Mouse (Mus musculus): ENCODE measurements around the gene Krtap4-8. TPM values are rescaled to one million over a fixed set of nuclear protein-coding genes. Genes with fewer than 3 reads are reported as not detected.
"Not testable (repeated sequence)": the region's sequence is repeated elsewhere in the genome, so short reads cannot be mapped to it uniquely, and the experiment has no call there.

Gene Krtap4-8
- not detected in 2 replicates for polyA plus RNA-seq (2012; rRNA removed)

- no peak for TF ChIP-seq POLR2A (IDR thresholded peaks at IDR 0.05; ENCODE audit: borderline replicate concordance, insufficient read depth, low read length)
- TF ChIP-seq CTCF (IDR thresholded peaks at IDR 0.05; ENCODE audit: borderline replicate concordance, insufficient read depth, low read depth, low read length) = no peak
- H3K27me3 ChIP-seq (ENCODE audit: control insufficient read depth, insufficient read depth, low read length) = no peaks in the 10 kb centered on the region
Measured at GRCm38 (mm10) chr11:99780604-99781003, at the start of gene Krtap4-8. Gene Krtap4-8, minus strand, starts transcription at chr11:99780704.

GRCm38 (mm10) chr11:99815566-99815965 is 35.1 kb upstream of the Krtap4-8 start, which contains the start of gene Gm11564:
Gene Gm11564, minus strand, starts transcription at chr11:99815666.
- DNase-seq; H3K27ac ChIP-seq (ENCODE audit: insufficient read depth, low read length); H3K4me3 ChIP-seq (replicated peaks; ENCODE audit: insufficient read depth, low read depth, low read length); H3K27me3 ChIP-seq (ENCODE audit: control insufficient read depth, insufficient read depth, low read length); H3K4me1 ChIP-seq (ENCODE audit: control insufficient read depth, insufficient read depth, low read length): not testable (repeated sequence)
- WGBS = 89% methylated on average over 2 of the region's 2 CpGs

More at GRCm38 (mm10) chr11:99780604-99781003, at the start of gene Krtap4-8:
- Histone ChIP-seq H3K4me3 (replicated peaks; ENCODE audit: insufficient read depth, low read depth, low read length) (no peak within 1 kb of the TSS), H3K4me1 (ENCODE audit: control insufficient read depth, insufficient read depth, low read length) (no peaks in the 10 kb centered on the region), H3K27ac (ENCODE audit: insufficient read depth, low read length) (no peak within 1 kb of the TSS)
- 97% methylated on average over 2 of the region's 2 CpGs for WGBS
- DNase-seq = no peak

- not testable (repeated sequence) for DNase-seq; H3K4me3 ChIP-seq (replicated peaks; ENCODE audit: insufficient read depth, low read depth, low read length); H3K27ac ChIP-seq (ENCODE audit: insufficient read depth, low read length); H3K4me1 ChIP-seq (ENCODE audit: control insufficient read depth, insufficient read depth, low read length); H3K27me3 ChIP-seq (ENCODE audit: control insufficient read depth, insufficient read depth, low read length)
Measured at GRCm38 (mm10) chr11:99809792-99810191, 29.3 kb upstream of the Krtap4-8 start, which contains the start of gene Krtap4-13. Gene Krtap4-13, minus strand, starts transcription at chr11:99809892.

GRCm38 (mm10) chr11:99804346-99804745 is 23.8 kb upstream of the Krtap4-8 start, which contains the start of gene Gm11554:
Gene Gm11554, minus strand, starts transcription at chr11:99804446.
- no CpG with 5 or more reads among the region's 1 CpGs for WGBS
- not testable (repeated sequence) for H3K4me1 ChIP-seq (ENCODE audit: control insufficient read depth, insufficient read depth, low read length); H3K27ac ChIP-seq (ENCODE audit: insufficient read depth, low read length); DNase-seq; H3K27me3 ChIP-seq (ENCODE audit: control insufficient read depth, insufficient read depth, low read length); H3K4me3 ChIP-seq (replicated peaks; ENCODE audit: insufficient read depth, low read depth, low read length)

- not testable (repeated sequence) for H3K4me3 ChIP-seq (replicated peaks; ENCODE audit: insufficient read depth, low read depth, low read length); H3K27me3 ChIP-seq (ENCODE audit: control insufficient read depth, insufficient read depth, low read length)
- WGBS = no CpG with 5 or more reads among the region's 1 CpGs
Measured at GRCm38 (mm10) chr11:99798832-99799231, 18.3 kb upstream of the Krtap4-8 start, which contains the start of gene Gm11569. Gene Gm11569, minus strand, starts transcription at chr11:99798932.

GRCm38 (mm10) chr11:99793367-99793766 is 12.9 kb upstream of the Krtap4-8 start, which contains the start of gene Gm11596:
Gene Gm11596, minus strand, starts transcription at chr11:99793467.
- TF ChIP-seq CTCF (IDR thresholded peaks at IDR 0.05; ENCODE audit: borderline replicate concordance, insufficient read depth, low read depth, low read length) (no peak), POLR2A (IDR thresholded peaks at IDR 0.05; ENCODE audit: borderline replicate concordance, insufficient read depth, low read length) (no peak)
- H3K4me1 ChIP-seq (ENCODE audit: control insufficient read depth, insufficient read depth, low read length) = no peaks in the 10 kb centered on the region
- H3K27ac ChIP-seq (ENCODE audit: insufficient read depth, low read length) = no peak within 1 kb of the TSS
- no peak for DNase-seq
- H3K27me3 ChIP-seq (ENCODE audit: control insufficient read depth, insufficient read depth, low read length) = no peaks in the 10 kb centered on the region
- no peak within 1 kb of the TSS for H3K4me3 ChIP-seq (replicated peaks; ENCODE audit: insufficient read depth, low read depth, low read length)
- 76% methylated on average over 2 of the region's 2 CpGs for WGBS

More at GRCm38 (mm10) chr11:99798832-99799231, 18.3 kb upstream of the Krtap4-8 start, which contains the start of gene Gm11569:
- not testable (repeated sequence) for H3K4me1 ChIP-seq (ENCODE audit: control insufficient read depth, insufficient read depth, low read length); H3K27ac ChIP-seq (ENCODE audit: insufficient read depth, low read length); DNase-seq

GRCm38 (mm10) chr11:99784900-99785299 is 4.4 kb upstream of the Krtap4-8 start, which contains the start of gene Krtap4-9:
Gene Krtap4-9, plus strand, starts transcription at chr11:99785200.
- not testable (repeated sequence) for H3K27me3 ChIP-seq (ENCODE audit: control insufficient read depth, insufficient read depth, low read length); H3K27ac ChIP-seq (ENCODE audit: insufficient read depth, low read length); H3K4me1 ChIP-seq (ENCODE audit: control insufficient read depth, insufficient read depth, low read length); H3K4me3 ChIP-seq (replicated peaks; ENCODE audit: insufficient read depth, low read depth, low read length); DNase-seq

- Histone ChIP-seq H3K27ac (ENCODE audit: insufficient read depth, low read length) (no peak overlapping the region), H3K27me3 (ENCODE audit: control insufficient read depth, insufficient read depth, low read length) (no peaks in the 10 kb centered on the region), H3K4me1 (ENCODE audit: control insufficient read depth, insufficient read depth, low read length) (no peaks in the 10 kb centered on the region), H3K4me3 (replicated peaks; ENCODE audit: insufficient read depth, low read depth, low read length) (no peak overlapping the region)
- TF ChIP-seq POLR2A (IDR thresholded peaks at IDR 0.05; ENCODE audit: borderline replicate concordance, insufficient read depth, low read length) = no peak
- no peak for TF ChIP-seq CTCF (IDR thresholded peaks at IDR 0.05; ENCODE audit: borderline replicate concordance, insufficient read depth, low read depth, low read length)
- 68% methylated on average over 7 of the region's 7 CpGs for WGBS
- DNase-seq = no peak
Measured at GRCm38 (mm10) chr11:99778401-99778800, 2.1 kb downstream of the Krtap4-8 start.

- H3K27ac ChIP-seq (ENCODE audit: insufficient read depth, low read length); DNase-seq; H3K27me3 ChIP-seq (ENCODE audit: control insufficient read depth, insufficient read depth, low read length); H3K4me1 ChIP-seq (ENCODE audit: control insufficient read depth, insufficient read depth, low read length); H3K4me3 ChIP-seq (replicated peaks; ENCODE audit: insufficient read depth, low read depth, low read length): not testable (repeated sequence)
Measured at GRCm38 (mm10) chr11:99772813-99773212, 7.7 kb downstream of the Krtap4-8 start, which contains the start of gene Gm11595. Gene Gm11595, minus strand, starts transcription at chr11:99772913.

Measured in cerebellum, adult 2 months (tissue).